ENCODE assay signal across 11 mouse cellular contexts in genomic region chr15:101068671-101069070, GRCm38 (mm10). TPM values are rescaled to one million over a fixed set of nuclear protein-coding genes. Genes with fewer than 3 reads are reported as not detected.
DNase-seq lines count a peak whose midpoint lies in the region; ATAC-seq lines count a peak whose summit lies in the region.
"Had no signal": no experiment of that assay in that cellular context is flagged by ENCODE, and none has a peak within 500 bp of the region (broad histone marks: within the 10 kb centered on the region; RNA-seq: fewer than 3 reads in every experiment).

No protein-coding gene starts in this region.

- no peak overlapping the region for H3K4me2 ChIP-seq in hindbrain, embryonic 13.5 days
- H3K4me2 ChIP-seq in neural tube, embryonic 11.5 days (ENCODE audit: low read depth), result no peak overlapping the region
- H3K4me2 ChIP-seq in kidney, embryonic 15.5 days, result no peak overlapping the region
- H3K4me2 ChIP-seq in stomach, embryonic 16.5 days (ENCODE audit: low read depth, low read length), result no peak overlapping the region

- DNase-seq in hindbrain, embryonic 10.5 days (ENCODE audit: low spot score), result no peak
- no peak for DNase-seq in neural tube, embryonic 11.5 days (ENCODE audit: low spot score)
- DNase-seq in neural tube, embryonic 10.5 days (ENCODE audit: extremely low spot score, low spot score), result no peak
- no peak for DNase-seq in liver
- DNase-seq: right cerebral cortex, postnatal 4 days had no signal

- H3K4me1 ChIP-seq in hindbrain, embryonic 10.5 days (replicated peaks), result peaks cover 100% of the 10 kb centered on the region
- H3K4me1 ChIP-seq in hindbrain, embryonic 13.5 days (replicated peaks), result peaks cover 80% of the 10 kb centered on the region
- peaks cover 71% of the 10 kb centered on the region for H3K4me1 ChIP-seq in neural tube, embryonic 11.5 days (ENCODE audit: control insufficient read depth, insufficient read depth, low read length)
- peaks cover 90% of the 10 kb centered on the region for H3K4me1 ChIP-seq in kidney, embryonic 15.5 days
- H3K4me1 ChIP-seq in stomach, embryonic 16.5 days (ENCODE audit: control insufficient read depth, insufficient read depth, low read length), result peaks cover 74% of the 10 kb centered on the region

- H3K9ac ChIP-seq in hindbrain, embryonic 13.5 days, result no peak overlapping the region
- H3K9ac ChIP-seq in neural tube, embryonic 11.5 days (ENCODE audit: low read length), result no peak overlapping the region
- H3K9ac ChIP-seq in kidney, embryonic 15.5 days, result 0 out of 2 replicates have a peak overlapping the region, but pooled peaks have one; percentile 18
- peak overlapping the region; percentile 47 for H3K9ac ChIP-seq in stomach, embryonic 16.5 days (ENCODE audit: low read length)

- H3K27ac ChIP-seq in hindbrain, embryonic 10.5 days, result peak overlapping the region; percentile 89
- no peak overlapping the region for H3K27ac ChIP-seq in hindbrain, embryonic 13.5 days
- H3K27ac ChIP-seq in neural tube, embryonic 11.5 days (ENCODE audit: low read depth, low read length), result 0 out of 2 replicates have a peak overlapping the region, but pooled peaks have one; percentile 20
- H3K27ac ChIP-seq in kidney, embryonic 15.5 days, result peak overlapping the region; percentile 90
- H3K27ac ChIP-seq in stomach, embryonic 16.5 days (ENCODE audit: low read length), result peak overlapping the region; percentile 88

- no peak for ATAC-seq in hindbrain, embryonic 13.5 days (ENCODE audit: low FRiP score)
- ATAC-seq in neural tube, embryonic 11.5 days (ENCODE audit: insufficient read depth, low FRiP score, low TSS enrichment), result no peak
- no peak for ATAC-seq in kidney, embryonic 15.5 days (replicated peaks; ENCODE audit: low FRiP score)
- ATAC-seq in stomach, embryonic 16.5 days (ENCODE audit: insufficient read depth, low FRiP score), result no peak
- no peak for ATAC-seq in inflammation-experienced regulatory T-cells, adult 6 months

- H3K36me3 ChIP-seq in hindbrain, embryonic 10.5 days, result peaks cover 25% of the 10 kb centered on the region
- no peaks in the 10 kb centered on the region for H3K36me3 ChIP-seq in hindbrain, embryonic 13.5 days
- no peaks in the 10 kb centered on the region for H3K36me3 ChIP-seq in neural tube, embryonic 11.5 days (ENCODE audit: control insufficient read depth, insufficient read depth, low read length)
- no peaks in the 10 kb centered on the region for H3K36me3 ChIP-seq in kidney, embryonic 15.5 days
- H3K36me3 ChIP-seq in stomach, embryonic 16.5 days (ENCODE audit: control insufficient read depth, insufficient read depth, low read length), result no peaks in the 10 kb centered on the region

- WGBS in hindbrain, embryonic 10.5 days, result 52% methylated on average over 4 of the region's 4 CpGs
- WGBS in hindbrain, embryonic 13.5 days, result 45% methylated on average over 4 of the region's 4 CpGs
- 69% methylated on average over 4 of the region's 4 CpGs for WGBS in neural tube, embryonic 11.5 days
- WGBS in kidney, embryonic 15.5 days, result 69% methylated on average over 4 of the region's 4 CpGs
- 65% methylated on average over 4 of the region's 4 CpGs for WGBS in stomach, embryonic 16.5 days

- H3K27me3 ChIP-seq in hindbrain, embryonic 10.5 days (ENCODE audit: insufficient read depth, poor library complexity, severe bottlenecking), result no peaks in the 10 kb centered on the region
- no peaks in the 10 kb centered on the region for H3K27me3 ChIP-seq in hindbrain, embryonic 13.5 days
- H3K27me3 ChIP-seq in neural tube, embryonic 11.5 days (ENCODE audit: control insufficient read depth, insufficient read depth, low read length), result no peaks in the 10 kb centered on the region
- no peaks in the 10 kb centered on the region for H3K27me3 ChIP-seq in kidney, embryonic 15.5 days
- H3K27me3 ChIP-seq in stomach, embryonic 16.5 days (ENCODE audit: control insufficient read depth, insufficient read depth, low read length), result no peaks in the 10 kb centered on the region

- H3K4me3 ChIP-seq in hindbrain, embryonic 10.5 days, result no peak overlapping the region
- no peak overlapping the region for H3K4me3 ChIP-seq in hindbrain, embryonic 13.5 days
- no peak overlapping the region for H3K4me3 ChIP-seq in neural tube, embryonic 11.5 days (ENCODE audit: low read depth, low read length)
- H3K4me3 ChIP-seq in kidney, embryonic 15.5 days (replicated peaks), result no peak overlapping the region
- H3K4me3 ChIP-seq in stomach, embryonic 16.5 days (replicated peaks; ENCODE audit: low read length), result no peak overlapping the region

- no peaks in the 10 kb centered on the region for H3K9me3 ChIP-seq in hindbrain, embryonic 10.5 days
- H3K9me3 ChIP-seq in hindbrain, embryonic 13.5 days, result no peaks in the 10 kb centered on the region
- no peaks in the 10 kb centered on the region for H3K9me3 ChIP-seq in neural tube, embryonic 11.5 days (ENCODE audit: control insufficient read depth, low read length)
- no peaks in the 10 kb centered on the region for H3K9me3 ChIP-seq in kidney, embryonic 15.5 days (replicated peaks)
- no peaks in the 10 kb centered on the region for H3K9me3 ChIP-seq in stomach, embryonic 16.5 days (replicated peaks; ENCODE audit: control insufficient read depth, low read length)

RNA-seq across cellular contexts. Expression of gene Fignl2, which starts 9.7 kb away (rescaled TPM):
- polyA plus RNA-seq in hindbrain, embryonic 10.5 days (2016; fragmentation: Nextera tagmentation; extraction: Ambion mirVana), result 1.4 TPM in 2 replicates
- polyA plus RNA-seq in hindbrain, embryonic 13.5 days (2015; fragmentation: Nextera tagmentation; extraction: Ambion mirVana), result 0.16 and 0.23 TPM in 2 replicates
- 1.6 and 1.7 TPM in 2 replicates for polyA plus RNA-seq in neural tube, embryonic 11.5 days (2014; fragmentation: Nextera tagmentation; extraction: Ambion mirVana)
- polyA plus RNA-seq in kidney, embryonic 15.5 days (2015; fragmentation: Nextera tagmentation; extraction: Ambion mirVana), result 0.22 and 0.44 TPM in 2 replicates
- polyA plus RNA-seq in stomach, embryonic 16.5 days (2015; fragmentation: Nextera tagmentation; extraction: Ambion mirVana), result 0.05 and 0.10 TPM in 2 replicates
- polyA plus RNA-seq in inflammation-experienced regulatory T-cells, adult 6 months (2017; shearing (Covaris generic)), result not detected

RNA-seq across cellular contexts. Expression of gene Gm47841, which starts 21.5 kb away (rescaled TPM):
- polyA plus RNA-seq in hindbrain, embryonic 10.5 days (2016; fragmentation: Nextera tagmentation; extraction: Ambion mirVana), result not detected in 2 replicates
- polyA plus RNA-seq in hindbrain, embryonic 13.5 days (2015; fragmentation: Nextera tagmentation; extraction: Ambion mirVana), result not detected in 2 replicates
- not detected in 2 replicates for polyA plus RNA-seq in neural tube, embryonic 11.5 days (2014; fragmentation: Nextera tagmentation; extraction: Ambion mirVana)
- not detected in 2 replicates for polyA plus RNA-seq in kidney, embryonic 15.5 days (2015; fragmentation: Nextera tagmentation; extraction: Ambion mirVana)
- not detected in 2 replicates for polyA plus RNA-seq in stomach, embryonic 16.5 days (2015; fragmentation: Nextera tagmentation; extraction: Ambion mirVana)
- not detected for polyA plus RNA-seq in inflammation-experienced regulatory T-cells, adult 6 months (2017; shearing (Covaris generic))
- polyA plus RNA-seq: liver, embryonic 16.5 days had no signal

RNA-seq across cellular contexts. Expression of gene Ankrd33, which starts 46.9 kb away (rescaled TPM):
- polyA plus RNA-seq in hindbrain, embryonic 10.5 days (2016; fragmentation: Nextera tagmentation; extraction: Ambion mirVana), result not detected in 2 replicates
- not detected in 2 replicates for polyA plus RNA-seq in hindbrain, embryonic 13.5 days (2015; fragmentation: Nextera tagmentation; extraction: Ambion mirVana)
- not detected in 2 replicates for polyA plus RNA-seq in neural tube, embryonic 11.5 days (2014; fragmentation: Nextera tagmentation; extraction: Ambion mirVana)
- not detected in 2 replicates for polyA plus RNA-seq in kidney, embryonic 15.5 days (2015; fragmentation: Nextera tagmentation; extraction: Ambion mirVana)
- not detected in 2 replicates for polyA plus RNA-seq in stomach, embryonic 16.5 days (2015; fragmentation: Nextera tagmentation; extraction: Ambion mirVana)
- polyA plus RNA-seq in inflammation-experienced regulatory T-cells, adult 6 months (2017; shearing (Covaris generic)), result not detected
- polyA plus RNA-seq: liver, embryonic 16.5 days; testis, adult 2 months had no signal

RNA-seq across cellular contexts. Expression of gene Acvrl1, which starts 59.7 kb away (rescaled TPM):
- polyA plus RNA-seq in hindbrain, embryonic 10.5 days (2016; fragmentation: Nextera tagmentation; extraction: Ambion mirVana), result 8.7 and 10.8 TPM in 2 replicates
- 7.9 and 8.6 TPM in 2 replicates for polyA plus RNA-seq in hindbrain, embryonic 13.5 days (2015; fragmentation: Nextera tagmentation; extraction: Ambion mirVana)
- 5.1 and 5.2 TPM in 2 replicates for polyA plus RNA-seq in neural tube, embryonic 11.5 days (2014; fragmentation: Nextera tagmentation; extraction: Ambion mirVana)
- polyA plus RNA-seq in kidney, embryonic 15.5 days (2015; fragmentation: Nextera tagmentation; extraction: Ambion mirVana), result 17.2 and 18.4 TPM in 2 replicates
- polyA plus RNA-seq in stomach, embryonic 16.5 days (2015; fragmentation: Nextera tagmentation; extraction: Ambion mirVana), result 34.9 and 39.3 TPM in 2 replicates
- 1 to 10 TPM in 1 of 3 experiments, under 1 TPM in 1, not detected in 1; 0.86 to 1.9 TPM for polyA plus RNA-seq in inflammation-experienced regulatory T-cells, adult 6 months (2017; shearing (Covaris generic))

Comparison
In these comparisons a context has a peak if more than half of its experiments do, and no peak if none do; other contexts are left out.
1. H3K9ac ChIP-seq: peak in kidney, embryonic 15.5 days (single experiment) and stomach, embryonic 16.5 days (single experiment); none in hindbrain, embryonic 13.5 days (single experiment) and neural tube, embryonic 11.5 days (single experiment).